Mouse (Mus musculus) retina, embryonic 14.5 days (tissue): ENCODE measurements at regions not wholly inside any gene's neighbourhood (a gene's known extent, or its start where the extent isn't known, plus 50 kb on each side); places are given as distances from the start of the nearest gene placed in this dataset.
A peak's percentile ranks its signal among the peaks of the same experiment; 100 is the strongest.
"Not testable (repeated sequence)": the region's sequence is repeated elsewhere in the genome, so short reads cannot be mapped to it uniquely, and the experiment has no call there.

ENCODE experiments used
- DNase-seq: peaks from one replicate; pipeline ENCODE4 v3.0.0-alpha.2; 2015; ENCODE audit warnings: low spot score

DNA sequence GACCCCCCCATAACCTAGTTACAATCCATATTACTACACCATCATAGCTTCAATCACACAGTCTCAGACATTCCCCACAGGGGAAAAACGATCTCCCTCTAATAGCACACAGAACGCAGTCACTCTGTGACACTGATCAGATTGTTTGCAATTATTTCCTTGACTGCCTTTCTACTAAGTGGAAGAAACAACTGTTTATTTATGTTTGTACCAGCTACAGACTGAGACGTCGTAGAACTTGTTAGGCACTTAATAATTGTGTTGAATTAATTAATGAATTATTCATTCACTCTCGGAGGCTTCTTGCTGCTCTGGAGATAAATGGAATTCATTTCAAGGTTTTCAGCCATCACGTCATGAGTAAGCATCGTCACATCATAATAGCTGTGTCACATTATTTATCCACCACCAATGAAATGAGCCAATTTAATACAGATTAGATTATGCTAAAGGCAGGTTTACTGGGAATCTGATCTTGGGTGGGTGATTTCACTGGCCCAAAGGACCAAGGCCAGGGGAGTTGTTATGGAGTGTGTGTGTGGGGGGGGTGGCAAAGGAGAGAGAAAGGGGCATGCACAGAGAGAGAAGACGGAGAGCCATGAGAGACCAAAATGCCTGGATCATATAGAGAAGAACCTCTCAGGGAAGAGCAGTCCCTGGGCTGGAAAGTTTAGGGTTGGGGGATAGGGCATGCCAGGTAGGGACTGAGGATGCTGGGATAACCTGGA, 355.7 kb upstream of the Zwint start:
- DNase-seq = no peak

- DNase-seq = not testable (repeated sequence)
Observed at GRCm38 (mm10) chr10:72309045-72309444, 345.6 kb upstream of the Zwint start.

DNA sequence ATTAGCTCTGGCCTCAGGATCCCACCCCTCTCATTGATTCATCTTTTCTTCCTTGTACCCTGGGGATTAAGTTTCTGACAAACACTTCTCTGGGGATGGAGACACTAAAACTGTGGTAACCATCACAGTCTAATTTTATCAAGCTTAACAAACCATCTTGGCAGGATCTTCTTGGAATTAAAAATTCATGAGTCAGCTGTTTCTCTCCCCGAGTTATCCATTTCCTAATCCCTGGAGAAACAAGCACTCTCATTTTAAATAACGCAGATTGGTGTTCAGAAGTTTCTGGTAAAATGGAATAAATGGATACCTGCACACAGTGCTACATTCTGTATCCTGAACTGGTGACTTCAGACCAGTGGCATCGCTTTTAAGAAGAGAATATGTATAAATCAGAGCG, 336.3 kb upstream of the Zwint start:
- peak; percentile 47 for DNase-seq

- no peak for DNase-seq
Observed at GRCm38 (mm10) chr10:72320307-72320706, 334.3 kb upstream of the Zwint start.

- DNase-seq = peak; percentile 13
Observed at GRCm38 (mm10) chr10:72326624-72327023, 328.0 kb upstream of the Zwint start.

GRCm38 (mm10) chr10:72347253-72347652, 307.4 kb upstream of the Zwint start:
- DNase-seq = no peak

GRCm38 (mm10) chr10:72347949-72348663, 306.5 kb upstream of the Zwint start:
- DNase-seq = no peak

DNA sequence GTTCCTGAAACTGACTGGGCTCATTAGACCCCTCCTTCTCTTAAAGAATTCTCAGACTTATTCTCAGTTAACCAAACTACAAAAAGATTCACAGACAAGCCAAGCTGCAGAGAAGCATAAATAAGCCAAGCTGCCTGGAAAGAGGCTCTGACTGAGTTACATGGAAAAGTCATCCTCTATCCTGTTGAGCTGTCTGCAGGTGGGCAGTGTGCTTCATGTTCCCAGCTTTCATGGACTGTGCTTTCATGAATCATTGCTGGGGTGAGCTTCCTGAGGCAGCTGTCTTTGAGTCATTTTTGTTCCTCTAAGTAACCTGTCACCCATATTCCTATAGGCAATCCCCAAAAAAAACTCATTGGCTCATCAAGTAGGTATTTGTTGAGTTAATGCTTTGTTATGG, 301.8 kb upstream of the Zwint start:
- DNase-seq = no peak

DNA sequence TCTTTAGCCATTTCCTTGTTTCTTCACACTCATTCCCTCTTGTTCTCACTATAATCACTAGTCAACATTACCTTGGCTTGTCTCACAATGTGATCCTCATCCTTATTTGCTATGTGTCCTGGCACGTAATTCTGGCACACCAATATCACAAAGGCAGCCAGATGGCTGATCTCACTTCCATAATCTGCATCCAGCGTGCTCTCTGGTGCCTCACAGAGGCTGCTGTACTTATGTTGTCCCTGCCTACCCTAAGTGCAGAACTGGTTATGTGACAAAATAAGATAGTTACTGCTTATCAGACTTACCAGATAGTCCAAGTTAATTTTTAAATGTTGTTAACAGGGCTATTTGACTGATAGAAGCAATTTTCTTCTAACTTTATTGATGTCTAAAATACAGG, 301.1 kb upstream of the Zwint start:
- no peak for DNase-seq

DNA sequence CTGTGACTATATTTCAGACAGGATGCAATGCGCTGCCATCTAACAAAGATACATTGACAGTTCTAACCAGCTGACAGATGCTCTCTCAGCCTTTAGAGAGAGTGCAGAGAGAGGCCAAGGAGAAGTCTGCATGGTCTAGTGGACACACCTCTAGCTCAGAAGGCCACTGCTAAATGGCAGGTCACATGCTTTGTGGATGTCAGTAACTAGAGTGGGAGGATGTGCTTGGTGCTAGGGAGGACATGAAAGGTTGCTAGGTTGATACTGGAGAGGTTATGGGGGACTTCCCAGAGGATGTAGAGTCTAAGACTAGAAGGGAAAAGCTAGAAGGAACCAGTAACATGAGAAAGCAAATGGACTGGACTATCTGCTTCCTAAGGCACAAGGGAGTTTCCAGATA, 271.3 kb upstream of the Zwint start:
- no peak for DNase-seq

DNA sequence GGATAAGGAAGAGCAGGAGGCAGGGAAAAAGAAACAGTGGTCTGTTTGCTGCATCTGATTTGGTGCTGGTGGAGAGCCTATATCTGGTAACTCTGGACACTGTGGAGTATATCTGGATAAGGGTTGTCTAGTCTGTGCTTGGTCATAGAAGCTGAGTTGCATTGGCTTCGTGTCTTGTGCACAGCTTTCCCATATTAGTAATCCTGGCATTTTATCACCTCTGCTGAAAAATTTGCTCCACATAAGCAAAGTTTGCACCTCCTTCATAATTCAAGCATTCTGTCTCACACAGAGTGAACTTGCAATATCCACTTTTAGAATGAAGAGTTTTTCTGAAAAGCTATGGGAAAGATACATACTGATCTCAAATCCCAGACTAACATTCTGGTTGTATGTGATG, 269.8 kb upstream of the Zwint start:
- no peak for DNase-seq

GRCm38 (mm10) chr10:72391397-72391796, 263.2 kb upstream of the Zwint start:
- DNase-seq = peak; percentile 20

DNA sequence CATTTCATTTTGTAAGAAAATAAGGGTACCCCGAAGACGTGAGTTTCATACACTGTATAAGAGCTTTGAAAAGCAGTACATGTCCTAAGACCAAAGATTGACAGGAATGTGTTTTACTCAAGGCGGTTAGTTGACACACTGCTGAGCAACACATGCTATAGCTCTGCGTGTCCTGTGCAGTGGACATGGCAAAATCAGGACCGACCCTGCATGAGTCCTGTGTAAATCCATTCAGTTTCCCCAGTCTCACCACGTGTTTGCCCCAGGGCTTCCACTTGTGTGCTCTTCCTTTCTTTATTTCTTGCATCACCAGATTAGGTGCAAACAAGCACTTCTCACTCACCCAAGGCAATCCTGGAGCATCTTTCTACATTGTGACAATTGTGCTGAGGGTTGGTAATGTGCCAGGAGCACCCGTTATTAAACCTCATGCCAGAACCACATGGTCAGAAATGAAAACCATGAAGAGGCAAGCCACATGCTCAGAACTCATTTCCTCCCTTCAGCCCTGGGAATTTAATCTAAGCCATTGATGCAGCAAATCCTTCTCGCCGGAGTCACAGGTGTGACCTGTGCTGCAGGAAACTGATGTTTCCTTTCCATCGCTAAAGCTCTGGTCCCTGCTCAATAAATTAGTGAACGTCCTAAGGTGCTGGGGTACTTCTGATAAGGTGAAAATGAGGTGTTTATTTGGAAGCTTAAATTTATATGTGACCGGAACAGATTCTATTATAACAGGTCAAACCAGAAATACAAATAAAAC, 261.2 kb upstream of the Zwint start:
- DNase-seq = no peak

DNA sequence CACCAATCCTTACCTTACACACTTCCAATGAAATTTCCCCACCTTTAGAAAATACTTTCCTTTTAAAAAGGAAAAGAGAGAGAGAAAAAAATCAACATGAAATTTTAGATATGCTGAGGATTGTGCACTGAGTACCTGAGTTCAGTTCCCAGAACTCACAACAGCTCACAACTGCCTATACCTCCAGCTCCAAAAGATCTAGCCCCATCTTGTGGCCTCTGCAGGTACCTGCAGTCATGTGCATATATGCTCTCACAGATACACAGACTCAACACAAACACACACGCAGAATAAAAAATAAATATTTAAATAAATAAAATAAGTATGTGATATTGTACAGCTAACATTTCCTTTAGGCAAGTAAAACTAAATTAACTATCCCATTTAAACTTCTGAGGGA, 260.3 kb upstream of the Zwint start:
- DNase-seq = no peak

GRCm38 (mm10) chr10:72403290-72403689, 251.4 kb upstream of the Zwint start:
- DNase-seq = no peak

DNA sequence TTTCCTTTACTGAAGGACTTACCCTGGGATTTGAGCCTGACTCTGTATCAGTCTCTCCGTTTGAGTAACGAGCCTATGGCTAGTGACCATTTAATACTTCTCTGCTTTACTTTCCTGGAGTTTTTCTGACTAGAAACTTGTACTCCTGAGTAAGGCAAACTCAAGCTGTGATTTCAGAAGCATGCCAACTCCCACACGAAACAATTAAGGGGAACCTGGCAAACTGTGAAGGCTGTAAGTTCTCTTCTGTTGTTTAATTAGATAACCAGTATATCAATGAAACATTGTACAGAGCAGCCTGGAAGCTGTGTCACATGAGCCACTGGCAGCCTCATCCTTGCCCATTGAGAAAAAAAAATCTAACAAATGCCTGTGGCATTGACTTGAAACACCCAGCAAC, 244.3 kb upstream of the Zwint start:
- no peak for DNase-seq

DNA sequence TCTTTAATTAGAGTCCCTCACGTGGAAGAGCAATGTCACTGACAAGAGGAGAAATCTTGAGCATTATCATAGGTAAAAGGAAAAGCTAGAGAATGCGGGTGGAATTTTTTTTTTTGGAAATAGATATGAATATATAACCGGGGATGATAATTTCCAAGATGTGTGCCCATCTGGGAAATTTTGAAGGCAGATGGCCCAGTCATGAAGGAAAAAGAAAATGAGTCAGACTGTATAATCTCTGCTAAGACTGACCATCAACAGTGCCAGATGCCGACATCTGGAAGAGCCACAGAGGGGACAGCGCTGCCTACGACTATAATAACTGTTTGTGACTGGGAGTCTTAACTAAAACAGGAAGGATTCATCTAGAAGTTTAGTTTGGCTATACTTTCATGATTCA, 243.0 kb upstream of the Zwint start:
- no peak for DNase-seq

GRCm38 (mm10) chr10:72454629-72455028, 200.0 kb upstream of the Zwint start:
- no peak for DNase-seq

- DNase-seq = no peak
Observed at GRCm38 (mm10) chr10:72484315-72484714, 170.3 kb upstream of the Zwint start.

DNA sequence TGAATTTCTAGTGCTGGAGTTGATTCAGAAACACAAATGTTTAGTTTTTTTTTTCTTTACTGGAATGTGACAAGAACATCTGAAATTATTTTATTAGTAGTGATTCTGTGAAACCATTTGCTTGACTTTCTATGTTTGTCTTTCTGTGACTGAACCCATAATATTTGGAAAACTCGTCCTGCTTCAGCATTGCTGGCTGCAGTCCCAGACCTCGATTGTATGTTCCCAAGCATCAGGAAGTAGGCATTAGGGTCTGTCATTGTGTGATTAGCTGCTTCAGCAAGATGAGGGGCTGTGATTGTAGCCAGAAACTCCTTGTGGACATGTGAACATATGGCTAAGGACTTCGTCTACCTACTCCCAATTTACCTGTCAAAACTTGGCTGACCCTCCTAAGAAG, 122.2 kb upstream of the Zwint start:
- DNase-seq = no peak

- DNase-seq = no peak
Observed at GRCm38 (mm10) chr10:72533427-72533826, 121.2 kb upstream of the Zwint start.

DNA sequence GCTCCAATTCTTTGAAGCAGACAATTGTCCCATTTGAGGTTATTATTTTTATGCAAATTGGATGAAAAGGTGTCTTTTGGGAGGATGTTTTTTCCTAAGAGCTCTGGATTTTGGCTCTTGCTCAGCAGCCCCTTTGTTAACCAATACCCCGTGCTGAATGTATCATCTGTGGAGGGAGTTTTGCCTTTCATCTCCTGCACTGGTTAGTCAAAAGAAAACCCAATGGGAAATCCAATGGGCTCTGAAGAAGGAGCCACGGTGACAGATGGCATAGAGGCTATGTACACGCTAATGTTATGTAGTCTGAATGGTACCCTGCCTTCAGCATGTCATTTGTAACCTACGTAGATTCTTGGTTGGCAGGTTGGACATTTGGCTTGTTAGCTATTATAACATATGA, 120.8 kb upstream of the Zwint start:
- DNase-seq = no peak

GRCm38 (mm10) chr10:72549564-72549963, 105.1 kb upstream of the Zwint start:
- DNase-seq = no peak
